In genomic region chr4:129620419-129621282, GRCm38 (mm10) we compare ENCODE assay signal across 11 mouse cellular contexts. TPM values are rescaled to one million over a fixed set of nuclear protein-coding genes. Genes with fewer than 3 reads are reported as not detected.
DNase-seq lines count a peak whose midpoint lies in the region; ATAC-seq lines count a peak whose summit lies in the region.
"Had no signal": no experiment of that assay in that cellular context is flagged by ENCODE, and none has a peak within 500 bp of the region (broad histone marks: within the 10 kb centered on the region; RNA-seq: fewer than 3 reads in every experiment).

No protein-coding gene starts in this region.

- no peak overlapping the region for H3K27ac ChIP-seq in forebrain, embryonic 12.5 days
- no peak overlapping the region for H3K27ac ChIP-seq in forebrain, embryonic 11.5 days (ENCODE audit: low read depth, low read length)
- peak overlapping the region; percentile 57 for H3K27ac ChIP-seq in kidney, embryonic 15.5 days
- H3K27ac ChIP-seq in neural tube, embryonic 13.5 days (replicated peaks), result no peak overlapping the region
- H3K27ac ChIP-seq in stomach, embryonic 15.5 days, result peak overlapping the region; percentile 46; the same call in 1 of the 2 replicates

- no peak overlapping the region for H3K4me3 ChIP-seq in forebrain, embryonic 12.5 days (replicated peaks)
- no peak overlapping the region for H3K4me3 ChIP-seq in forebrain, embryonic 11.5 days (ENCODE audit: low read depth, low read length)
- 0 out of 2 replicates have a peak overlapping the region, but pooled peaks have one; percentile 3 for H3K4me3 ChIP-seq in kidney, embryonic 15.5 days (replicated peaks)
- H3K4me3 ChIP-seq in neural tube, embryonic 13.5 days, result no peak overlapping the region
- H3K4me3 ChIP-seq in stomach, embryonic 15.5 days (replicated peaks), result no peak overlapping the region

- WGBS in forebrain, embryonic 12.5 days, result 92% methylated on average over 11 of the region's 11 CpGs
- WGBS in forebrain, embryonic 11.5 days, result 90% methylated on average over 11 of the region's 11 CpGs
- WGBS in kidney, embryonic 15.5 days, result 83% methylated on average over 11 of the region's 11 CpGs
- 86% methylated on average over 11 of the region's 11 CpGs for WGBS in neural tube, embryonic 13.5 days
- WGBS in stomach, embryonic 15.5 days, result 79% methylated on average over 11 of the region's 11 CpGs

- H3K36me3 ChIP-seq in forebrain, embryonic 12.5 days (replicated peaks), result peaks cover 18% of the 10 kb centered on the region
- H3K36me3 ChIP-seq in forebrain, embryonic 11.5 days (ENCODE audit: control insufficient read depth, insufficient read depth, low read length), result peaks cover 3% of the 10 kb centered on the region; the same call in 1 of the 2 replicates
- H3K36me3 ChIP-seq in kidney, embryonic 15.5 days, result peaks cover 22% of the 10 kb centered on the region
- H3K36me3 ChIP-seq in neural tube, embryonic 13.5 days, result peaks cover 27% of the 10 kb centered on the region
- H3K36me3 ChIP-seq in stomach, embryonic 15.5 days, result 0 out of 2 replicates have a peak, but pooled peaks cover 9% of the 10 kb centered on the region

- no peaks in the 10 kb centered on the region for H3K9me3 ChIP-seq in forebrain, embryonic 12.5 days
- no peaks in the 10 kb centered on the region for H3K9me3 ChIP-seq in forebrain, embryonic 11.5 days (ENCODE audit: control insufficient read depth, low read length)
- no peaks in the 10 kb centered on the region for H3K9me3 ChIP-seq in kidney, embryonic 15.5 days (replicated peaks)
- no peaks in the 10 kb centered on the region for H3K9me3 ChIP-seq in neural tube, embryonic 13.5 days
- H3K9me3 ChIP-seq in stomach, embryonic 15.5 days, result no peaks in the 10 kb centered on the region

- ATAC-seq in forebrain, embryonic 12.5 days (ENCODE audit: low FRiP score), result no peak
- no peak for ATAC-seq in forebrain, embryonic 11.5 days (replicated peaks; ENCODE audit: low FRiP score)
- no peak for ATAC-seq in kidney, embryonic 15.5 days (replicated peaks; ENCODE audit: low FRiP score)
- ATAC-seq in neural tube, embryonic 13.5 days (ENCODE audit: low read depth), result no peak
- no peak for ATAC-seq in stomach, embryonic 15.5 days (ENCODE audit: insufficient read depth, low FRiP score, low read depth)
- ATAC-seq: CD4-positive, CD25-positive, alpha-beta regulatory T cell, adult 4 months had no signal

- H3K4me1 ChIP-seq in forebrain, embryonic 12.5 days, result peaks cover 40% of the 10 kb centered on the region
- H3K4me1 ChIP-seq in forebrain, embryonic 11.5 days (replicated peaks; ENCODE audit: control insufficient read depth, insufficient read depth, low read length), result peaks cover 31% of the 10 kb centered on the region
- peaks cover 51% of the 10 kb centered on the region for H3K4me1 ChIP-seq in kidney, embryonic 15.5 days
- peaks cover 58% of the 10 kb centered on the region for H3K4me1 ChIP-seq in neural tube, embryonic 13.5 days (replicated peaks)
- H3K4me1 ChIP-seq in stomach, embryonic 15.5 days, result peaks cover 36% of the 10 kb centered on the region

- no peak for DNase-seq in forebrain, embryonic 11.5 days (ENCODE audit: low spot score)
- no peak for DNase-seq in kidney, adult 18-20 months
- no peak for DNase-seq in neural tube, embryonic 10.5 days (ENCODE audit: extremely low spot score, low spot score)
- no peak for DNase-seq in right cerebral cortex, adult 18-20 months
- DNase-seq: gastrocnemius, postnatal 10 days; right cerebral cortex, postnatal 4 days had no signal

- no peaks in the 10 kb centered on the region for H3K27me3 ChIP-seq in forebrain, embryonic 12.5 days
- no peaks in the 10 kb centered on the region for H3K27me3 ChIP-seq in forebrain, embryonic 11.5 days (ENCODE audit: control insufficient read depth, insufficient read depth, low read length)
- no peaks in the 10 kb centered on the region for H3K27me3 ChIP-seq in kidney, embryonic 15.5 days
- H3K27me3 ChIP-seq in neural tube, embryonic 13.5 days, result no peaks in the 10 kb centered on the region
- H3K27me3 ChIP-seq in stomach, embryonic 15.5 days (replicated peaks), result no peaks in the 10 kb centered on the region

- no peak overlapping the region for H3K4me2 ChIP-seq in forebrain, embryonic 12.5 days
- H3K4me2 ChIP-seq in forebrain, embryonic 11.5 days (ENCODE audit: low read depth, low read length, severe bottlenecking), result no peak overlapping the region
- peak overlapping the region; percentile 11; the same call in 1 of the 2 replicates for H3K4me2 ChIP-seq in kidney, embryonic 15.5 days
- H3K4me2 ChIP-seq in neural tube, embryonic 13.5 days, result no peak overlapping the region; the same call in 1 of the 2 replicates
- 0 out of 2 replicates have a peak overlapping the region, but pooled peaks have one; percentile 9 for H3K4me2 ChIP-seq in stomach, embryonic 15.5 days

- H3K9ac ChIP-seq in forebrain, embryonic 12.5 days, result peak overlapping the region; percentile 2; the same call in 1 of the 2 replicates
- no peak overlapping the region for H3K9ac ChIP-seq in forebrain, embryonic 11.5 days (ENCODE audit: low read length)
- H3K9ac ChIP-seq in kidney, embryonic 15.5 days, result no peak overlapping the region
- peak overlapping the region; percentile 51 for H3K9ac ChIP-seq in neural tube, embryonic 13.5 days
- H3K9ac ChIP-seq in stomach, embryonic 15.5 days, result no peak overlapping the region

RNA-seq across cellular contexts. Expression of gene Iqcc, which starts 1.8 kb away (rescaled TPM):
- polyA plus RNA-seq in forebrain, embryonic 12.5 days (2016; fragmentation: Nextera tagmentation; extraction: Ambion mirVana), result 26.5 and 27.4 TPM in 2 replicates
- 25.4 and 27.2 TPM in 2 replicates for polyA plus RNA-seq in forebrain, embryonic 11.5 days (2014; fragmentation: Nextera tagmentation; extraction: Ambion mirVana)
- polyA plus RNA-seq in kidney, embryonic 15.5 days (2015; fragmentation: Nextera tagmentation; extraction: Ambion mirVana), result 29.4 TPM in 2 replicates
- polyA plus RNA-seq in neural tube, embryonic 13.5 days (2015; fragmentation: Nextera tagmentation; extraction: Ambion mirVana), result 34.7 and 35.1 TPM in 2 replicates
- polyA plus RNA-seq in stomach, embryonic 15.5 days (2015; fragmentation: Nextera tagmentation; extraction: Ambion mirVana), result 25.0 and 29.5 TPM in 2 replicates

RNA-seq across cellular contexts. Expression of gene Ccdc28b, which starts 3.1 kb away (rescaled TPM):
- polyA plus RNA-seq in forebrain, embryonic 12.5 days (2016; fragmentation: Nextera tagmentation; extraction: Ambion mirVana), result 75.4 and 79.2 TPM in 2 replicates
- 57.6 and 66.1 TPM in 2 replicates for polyA plus RNA-seq in forebrain, embryonic 11.5 days (2014; fragmentation: Nextera tagmentation; extraction: Ambion mirVana)
- 52.4 and 65.7 TPM in 2 replicates for polyA plus RNA-seq in kidney, embryonic 15.5 days (2015; fragmentation: Nextera tagmentation; extraction: Ambion mirVana)
- polyA plus RNA-seq in neural tube, embryonic 13.5 days (2015; fragmentation: Nextera tagmentation; extraction: Ambion mirVana), result 140 and 143 TPM in 2 replicates
- 46.5 and 48.5 TPM in 2 replicates for polyA plus RNA-seq in stomach, embryonic 15.5 days (2015; fragmentation: Nextera tagmentation; extraction: Ambion mirVana)

RNA-seq across cellular contexts. Expression of gene Dcdc2b, which starts 6.6 kb away (rescaled TPM):
- 2.6 and 2.9 TPM in 2 replicates for polyA plus RNA-seq in forebrain, embryonic 12.5 days (2016; fragmentation: Nextera tagmentation; extraction: Ambion mirVana)
- 2.5 and 2.6 TPM in 2 replicates for polyA plus RNA-seq in forebrain, embryonic 11.5 days (2014; fragmentation: Nextera tagmentation; extraction: Ambion mirVana)
- polyA plus RNA-seq in kidney, embryonic 15.5 days (2015; fragmentation: Nextera tagmentation; extraction: Ambion mirVana), result 2.1 and 2.4 TPM in 2 replicates
- 2.8 and 3.5 TPM in 2 replicates for polyA plus RNA-seq in neural tube, embryonic 13.5 days (2015; fragmentation: Nextera tagmentation; extraction: Ambion mirVana)
- polyA plus RNA-seq in stomach, embryonic 15.5 days (2015; fragmentation: Nextera tagmentation; extraction: Ambion mirVana), result 1.7 and 2.4 TPM in 2 replicates

RNA-seq across cellular contexts. Expression of gene Tmem234, which starts 20.2 kb away (rescaled TPM):
- polyA plus RNA-seq in forebrain, embryonic 12.5 days (2016; fragmentation: Nextera tagmentation; extraction: Ambion mirVana), result 161 and 163 TPM in 2 replicates
- polyA plus RNA-seq in forebrain, embryonic 11.5 days (2014; fragmentation: Nextera tagmentation; extraction: Ambion mirVana), result 188 and 192 TPM in 2 replicates
- 209 and 215 TPM in 2 replicates for polyA plus RNA-seq in kidney, embryonic 15.5 days (2015; fragmentation: Nextera tagmentation; extraction: Ambion mirVana)
- 176 and 193 TPM in 2 replicates for polyA plus RNA-seq in neural tube, embryonic 13.5 days (2015; fragmentation: Nextera tagmentation; extraction: Ambion mirVana)
- polyA plus RNA-seq in stomach, embryonic 15.5 days (2015; fragmentation: Nextera tagmentation; extraction: Ambion mirVana), result 194 and 200 TPM in 2 replicates

RNA-seq across cellular contexts. Expression of gene Eif3i, which starts 20.2 kb away (rescaled TPM):
- 204 and 212 TPM in 2 replicates for polyA plus RNA-seq in forebrain, embryonic 12.5 days (2016; fragmentation: Nextera tagmentation; extraction: Ambion mirVana)
- polyA plus RNA-seq in forebrain, embryonic 11.5 days (2014; fragmentation: Nextera tagmentation; extraction: Ambion mirVana), result 251 and 272 TPM in 2 replicates
- polyA plus RNA-seq in kidney, embryonic 15.5 days (2015; fragmentation: Nextera tagmentation; extraction: Ambion mirVana), result 287 and 288 TPM in 2 replicates
- polyA plus RNA-seq in neural tube, embryonic 13.5 days (2015; fragmentation: Nextera tagmentation; extraction: Ambion mirVana), result 209 and 223 TPM in 2 replicates
- polyA plus RNA-seq in stomach, embryonic 15.5 days (2015; fragmentation: Nextera tagmentation; extraction: Ambion mirVana), result 263 and 265 TPM in 2 replicates

Comparison
In these comparisons a context has a peak if more than half of its experiments do, and no peak if none do; other contexts are left out.
1. H3K9ac ChIP-seq: peak in forebrain, embryonic 12.5 days (single experiment) and neural tube, embryonic 13.5 days (single experiment); none in forebrain, embryonic 11.5 days (single experiment), kidney, embryonic 15.5 days (single experiment) and stomach, embryonic 15.5 days (single experiment).
2. H3K27ac ChIP-seq: peak in kidney, embryonic 15.5 days (single experiment) and stomach, embryonic 15.5 days (single experiment); none in forebrain, embryonic 12.5 days (single experiment), forebrain, embryonic 11.5 days (single experiment) and neural tube, embryonic 13.5 days (single experiment).
3. H3K4me2 ChIP-seq: peak in kidney, embryonic 15.5 days (single experiment) and stomach, embryonic 15.5 days (single experiment); none in forebrain, embryonic 12.5 days (single experiment), forebrain, embryonic 11.5 days (single experiment) and neural tube, embryonic 13.5 days (single experiment).